Mouse (Mus musculus) myocyte (in vitro differentiated cells): Measurements from ENCODE around the gene Gm20388.

Experiments
- TCF12 ChIP-seq: IDR thresholded peaks from one replicate; pipeline ENCODE4 v1.6.1; 2011; ENCODE audit warnings: mild to moderate bottlenecking, control low read depth; ENCODE audit not compliant: poor library complexity, insufficient read depth, severe bottlenecking
- USF1 ChIP-seq: IDR thresholded peaks from one replicate; pipeline ENCODE4 v1.6.1; 2011; ENCODE audit warnings: low read depth, mild to moderate bottlenecking, control low read depth, moderate library complexity

DNA sequence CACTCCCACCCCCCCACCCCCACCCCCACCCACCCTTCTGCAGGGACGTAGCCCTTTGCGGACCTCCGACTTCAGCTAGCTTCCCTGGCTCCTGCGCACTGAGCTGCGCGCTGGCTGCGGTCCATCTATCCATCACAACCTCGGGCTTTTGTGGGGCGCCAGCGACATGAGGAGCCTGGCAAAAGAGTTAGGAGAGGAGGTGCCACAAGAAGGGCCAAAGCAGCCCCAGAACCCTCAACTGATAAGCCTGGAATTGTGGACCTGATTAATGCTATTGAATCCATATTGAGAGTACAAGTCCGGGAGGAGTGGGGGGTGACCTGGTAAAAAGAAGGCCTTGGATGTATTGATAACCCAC, 3604.9 kb downstream of the Gm20388 start:
- no peak for TF ChIP-seq USF1
- no peak for TF ChIP-seq TCF12
